In genomic region chr2:20665309-20665971, GRCm38 (mm10) we compare ENCODE assay signal across 9 mouse cellular contexts.
A peak's percentile ranks its signal among the peaks of the same experiment; 100 is the strongest.
DNase-seq lines count a peak whose midpoint lies in the region; ATAC-seq lines count a peak whose summit lies in the region.
"Had no signal": no experiment of that assay in that cellular context is flagged by ENCODE, and none has a peak within 500 bp of the region (broad histone marks: within the 10 kb centered on the region; RNA-seq: fewer than 3 reads in every experiment).

No protein-coding gene starts in this region.

- 0 out of 2 replicates have a peak, but pooled peaks cover 6% of the 10 kb centered on the region for H3K4me1 ChIP-seq in kidney, embryonic 15.5 days
- H3K4me1 ChIP-seq in forebrain, embryonic 12.5 days = peaks cover 4% of the 10 kb centered on the region; the same call in 1 of the 2 replicates
- H3K4me1 ChIP-seq: hindbrain, embryonic 15.5 days had no signal

- 32% methylated on average over 5 of the region's 5 CpGs for WGBS in kidney, embryonic 15.5 days
- WGBS in forebrain, embryonic 12.5 days = 23% methylated on average over 4 of the region's 5 CpGs

- H3K4me3 ChIP-seq in kidney, embryonic 15.5 days (replicated peaks) = no peak overlapping the region
- H3K4me3 ChIP-seq in forebrain, embryonic 12.5 days (replicated peaks) = no peak overlapping the region
- H3K4me3 ChIP-seq: hindbrain, embryonic 15.5 days had no signal

- H3K27me3 ChIP-seq in kidney, embryonic 15.5 days = no peaks in the 10 kb centered on the region
- no peaks in the 10 kb centered on the region for H3K27me3 ChIP-seq in forebrain, embryonic 12.5 days
- H3K27me3 ChIP-seq: hindbrain, embryonic 15.5 days had no signal

- H3K9me3 ChIP-seq in kidney, embryonic 15.5 days (replicated peaks) = no peaks in the 10 kb centered on the region
- no peaks in the 10 kb centered on the region for H3K9me3 ChIP-seq in forebrain, embryonic 12.5 days
- H3K9me3 ChIP-seq: hindbrain, embryonic 15.5 days had no signal

- ATAC-seq in kidney, embryonic 15.5 days (replicated peaks; ENCODE audit: low FRiP score) = no peak
- peak; percentile 27; the same call in 1 of the 2 replicates for ATAC-seq in forebrain, embryonic 12.5 days (ENCODE audit: low FRiP score)

- H3K27ac ChIP-seq in kidney, embryonic 15.5 days = peak overlapping the region; percentile 48
- peak overlapping the region; percentile 47; the same call in 1 of the 2 replicates for H3K27ac ChIP-seq in forebrain, embryonic 12.5 days
- H3K27ac ChIP-seq: hindbrain, embryonic 15.5 days had no signal

- H3K36me3 ChIP-seq in kidney, embryonic 15.5 days = peaks cover 34% of the 10 kb centered on the region
- H3K36me3 ChIP-seq in forebrain, embryonic 12.5 days (replicated peaks) = no peaks in the 10 kb centered on the region
- H3K36me3 ChIP-seq: hindbrain, embryonic 15.5 days had no signal

- no peak for DNase-seq in kidney, postnatal 4 days
- peak; percentile 82 for DNase-seq in ZHBTc4 (ENCODE audit: low read depth, low spot score)
- DNase-seq in neural tube, embryonic 10.5 days (ENCODE audit: extremely low spot score, low spot score) = peak; percentile 19
- DNase-seq in thymus, postnatal 10 days (ENCODE audit: low spot score in 2 of 2) = no peak
- no peak for DNase-seq in kidney, adult 11 months
- no peak for DNase-seq in cerebellum, adult 9-10 months

- H3K4me2 ChIP-seq in kidney, embryonic 15.5 days = no peak overlapping the region
- H3K4me2 ChIP-seq in forebrain, embryonic 12.5 days = no peak overlapping the region
- H3K4me2 ChIP-seq: hindbrain, embryonic 15.5 days had no signal

- no peak overlapping the region for H3K9ac ChIP-seq in kidney, embryonic 15.5 days
- H3K9ac ChIP-seq in forebrain, embryonic 12.5 days = no peak overlapping the region
- H3K9ac ChIP-seq: hindbrain, embryonic 15.5 days had no signal

Comparison
In these comparisons a context has a peak if more than half of its experiments do, and no peak if none do; other contexts are left out.
1. DNase-seq: peak in ZHBTc4 (single experiment) and neural tube, embryonic 10.5 days (single experiment); none in kidney, postnatal 4 days (0 of 2), thymus, postnatal 10 days (0 of 2), kidney, adult 11 months (single experiment) and cerebellum, adult 9-10 months (single experiment).